Mouse (Mus musculus) mature B cell (primary cell): Measurements from ENCODE around the gene Thegl.
"Not testable (repeated sequence)": the region's sequence is repeated elsewhere in the genome, so short reads cannot be mapped to it uniquely, and the experiment has no call there.

ENCODE experiments used
- in situ Hi-C: fragments of 300-500 bp; cut with MboI; formaldehyde crosslinking; loops from 2 replicates; pipeline ENCODE4 v1.14.3; 2019

Gene Thegl

DNA sequence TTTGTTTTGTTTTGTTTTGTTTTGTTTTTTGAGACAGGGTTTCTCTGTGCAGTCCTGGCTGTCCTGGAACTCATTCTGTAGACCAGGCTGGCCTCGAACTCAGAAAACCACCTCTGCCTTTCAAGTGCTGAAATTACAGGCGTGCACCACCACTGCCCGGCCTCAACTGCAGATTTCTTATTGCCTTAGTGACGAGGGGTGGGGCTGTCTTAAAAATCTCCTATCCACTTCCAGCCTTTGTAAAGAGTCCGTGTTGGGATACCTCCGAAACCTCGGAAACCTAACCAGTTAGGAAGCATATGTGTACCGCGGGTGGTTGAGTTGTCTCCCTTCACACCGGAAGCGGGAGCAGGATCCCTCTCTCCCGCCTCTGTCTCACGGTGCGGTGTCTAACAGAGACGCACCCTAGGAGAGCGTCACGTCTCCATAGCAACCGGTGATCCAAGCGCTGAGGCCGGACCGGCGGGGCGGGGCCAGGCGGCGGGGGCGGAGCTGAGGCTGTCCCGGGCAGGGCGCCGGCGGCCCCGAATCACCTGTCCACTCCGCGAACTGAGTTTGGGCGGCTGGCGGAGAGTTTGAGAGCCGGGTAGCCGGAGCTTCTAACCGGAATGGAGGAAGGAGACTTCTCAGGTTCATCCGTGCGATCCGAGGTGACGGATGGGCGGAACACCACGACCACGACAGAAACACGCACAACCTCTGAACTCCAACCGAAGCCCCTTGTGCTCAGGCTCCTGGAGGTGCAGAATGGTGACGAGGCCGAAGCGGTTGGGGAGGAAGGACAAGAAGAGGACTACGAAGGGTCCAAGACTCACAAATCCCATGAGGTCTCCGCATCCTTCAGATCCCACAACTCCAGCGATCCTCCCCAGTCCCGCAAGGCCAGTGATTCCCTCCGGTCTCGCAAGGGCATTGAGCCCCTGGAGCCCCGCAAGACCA lies at the start of gene Thegl:
Gene Thegl (plus strand): TSS at position 480 of the 939 bp plus-strand sequence.
- in situ Hi-C loops = no loop called here

DNA sequence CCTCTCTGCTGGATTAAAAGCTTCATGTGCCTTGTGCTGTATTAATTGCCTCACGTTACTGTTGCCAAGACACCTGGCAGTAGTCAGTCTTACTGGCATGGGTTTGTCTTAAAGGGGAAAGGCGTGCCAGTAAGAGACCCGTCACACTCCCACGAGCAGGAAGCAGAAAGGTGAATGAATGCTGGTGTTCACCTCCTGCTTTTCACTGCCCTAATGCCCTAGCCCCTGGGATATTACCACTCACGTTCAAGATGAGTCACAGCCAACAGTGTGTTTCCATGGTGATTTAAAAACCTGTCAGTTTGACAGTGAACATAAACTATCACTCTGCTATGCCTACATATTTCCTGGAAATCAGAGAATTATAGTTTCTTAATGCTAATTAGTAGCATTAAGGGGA lies 46.6 kb upstream of the Thegl start:
- in situ Hi-C loops = loop anchor here (10.0 kb wide), 1 partner anchor 64 kb away; the partner anchor contains the start of gene Aasdh

DNA sequence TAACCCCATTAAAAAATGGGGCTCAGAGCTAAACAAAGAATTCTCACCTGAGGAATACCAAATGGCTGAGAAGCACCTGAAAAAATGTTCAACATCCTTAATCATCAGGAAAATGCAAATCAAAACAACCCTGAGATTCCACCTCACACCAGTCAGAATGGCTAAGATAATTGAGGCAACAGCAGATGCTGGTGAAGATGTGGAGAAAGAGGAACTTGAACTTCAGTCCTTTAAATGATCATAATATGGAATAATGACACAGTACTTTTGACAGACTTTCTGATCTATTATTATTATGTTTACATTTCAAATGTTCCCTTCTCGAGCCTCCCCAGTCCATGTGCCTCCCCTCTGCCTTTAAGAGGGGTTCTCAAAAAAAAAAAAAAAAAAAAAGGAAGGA lies 44.7 kb upstream of the Thegl start:
- in situ Hi-C loops = not testable (repeated sequence)

DNA sequence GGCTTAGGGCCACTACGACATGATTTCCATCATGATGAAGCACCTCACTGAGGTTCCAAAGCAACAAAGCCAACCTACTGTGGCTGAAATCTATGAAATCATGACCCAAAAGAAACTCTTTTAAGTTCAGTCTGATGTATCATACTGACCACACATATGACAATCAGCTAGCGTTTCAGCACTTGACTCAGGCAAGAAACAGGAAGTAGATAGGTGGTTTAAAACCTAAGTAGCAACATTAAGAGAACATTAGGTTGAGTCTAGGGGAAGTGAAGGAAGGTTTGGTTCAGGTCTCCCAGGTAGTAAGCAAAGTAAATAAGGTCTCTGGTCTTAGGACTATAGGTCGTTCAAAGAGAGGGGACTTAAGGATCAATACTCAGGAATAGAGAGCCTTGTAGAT lies 42.3 kb upstream of the Thegl start:
- in situ Hi-C loops = no loop called here

DNA sequence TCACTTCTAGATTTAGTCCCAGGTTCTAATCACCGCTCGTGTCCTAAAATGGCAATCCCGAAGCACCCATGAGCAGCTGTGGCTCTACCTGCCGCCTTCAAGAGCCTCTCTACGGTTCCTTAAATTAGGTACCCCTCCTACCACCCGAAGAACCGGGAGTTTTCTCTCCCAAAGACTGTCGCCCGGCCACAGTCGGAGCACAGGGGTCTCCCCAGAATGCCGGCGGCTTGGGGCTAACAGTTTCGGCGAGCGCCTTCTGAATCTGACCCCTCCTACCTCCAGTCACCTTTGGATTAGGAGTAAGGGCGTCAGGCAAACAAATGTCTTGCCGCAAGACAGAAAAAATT lies 41.6 kb upstream of the Thegl start:
- in situ Hi-C loops = no loop called here

DNA sequence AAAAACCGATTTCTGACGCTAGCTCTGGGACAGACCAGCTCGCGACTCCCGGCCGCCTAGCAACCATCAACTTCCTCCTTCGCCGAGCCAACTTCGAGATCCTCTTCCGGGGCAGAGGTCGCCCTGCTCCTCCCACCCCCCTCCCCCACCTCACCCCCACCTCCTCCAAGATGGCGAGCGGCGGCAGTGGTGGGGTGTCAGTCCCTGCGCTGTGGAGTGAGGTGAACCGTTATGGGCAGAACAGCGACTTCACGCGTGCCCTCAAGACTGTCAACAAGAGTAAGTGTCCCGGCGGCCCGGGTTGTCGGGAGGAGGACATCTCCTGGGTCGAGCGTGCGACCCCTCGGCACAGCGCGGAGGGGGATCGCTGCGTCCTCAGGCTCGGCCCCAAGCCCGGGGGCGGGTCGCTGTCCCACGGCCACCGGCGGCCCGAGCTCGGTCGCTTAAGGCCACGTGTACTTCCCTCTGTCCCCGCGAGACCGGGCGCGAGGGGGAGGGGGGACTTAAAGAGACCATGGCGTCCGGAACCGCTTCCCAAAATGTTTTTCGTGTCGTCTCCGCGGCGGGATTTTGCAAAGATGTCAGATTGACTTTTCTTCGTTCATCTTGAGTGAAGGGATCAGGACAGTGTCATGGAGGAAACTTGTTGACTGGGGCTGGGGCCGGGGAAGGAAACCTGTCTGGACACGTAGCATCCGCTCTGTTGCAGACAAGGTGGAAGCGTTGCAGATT lies 41.1 kb upstream of the Thegl start, which contains the start of gene Srp72:
Gene Srp72 (plus strand): TSS at position 130 of the 732 bp plus-strand sequence.
- in situ Hi-C loops = no loop called here

DNA sequence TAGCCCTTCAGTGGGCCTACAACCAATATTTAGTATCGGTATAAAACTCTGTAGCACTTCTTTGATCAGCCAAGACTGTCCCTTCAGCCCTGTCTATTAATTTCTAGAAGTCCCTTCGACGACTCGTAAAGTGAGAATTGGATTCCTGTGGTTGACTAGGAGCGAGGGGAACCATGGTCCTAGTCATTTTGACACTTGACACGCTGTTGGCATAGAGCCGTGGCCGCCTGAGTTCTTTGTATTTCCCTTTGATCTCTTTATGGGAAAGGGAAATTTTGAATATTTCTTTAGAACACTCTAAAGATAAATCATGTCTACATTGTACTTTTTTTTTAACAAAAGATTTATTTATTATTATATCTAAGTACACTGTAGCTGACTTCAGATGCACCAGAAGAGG lies 40.1 kb upstream of the Thegl start:
- in situ Hi-C loops = no loop called here

DNA sequence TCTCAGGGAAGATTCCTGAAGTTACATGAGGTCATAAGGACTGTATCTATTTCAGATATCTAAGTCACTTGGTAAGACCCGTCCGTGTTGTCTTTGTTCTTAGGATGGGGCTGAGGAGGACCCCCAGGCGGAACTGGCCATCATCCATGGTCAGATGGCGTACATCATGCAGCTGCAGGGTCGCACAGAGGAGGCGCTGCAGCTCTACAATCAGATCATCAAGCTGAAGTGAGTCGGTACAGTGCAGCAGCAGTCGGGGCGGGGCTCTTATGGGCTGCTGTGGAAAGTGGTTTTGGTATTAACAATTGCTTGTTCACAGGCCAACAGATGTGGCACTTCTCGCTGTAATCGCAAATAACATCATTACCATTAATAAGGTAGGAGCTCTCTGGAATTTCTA lies 31.8 kb upstream of the Thegl start:
- in situ Hi-C loops = no loop called here

DNA sequence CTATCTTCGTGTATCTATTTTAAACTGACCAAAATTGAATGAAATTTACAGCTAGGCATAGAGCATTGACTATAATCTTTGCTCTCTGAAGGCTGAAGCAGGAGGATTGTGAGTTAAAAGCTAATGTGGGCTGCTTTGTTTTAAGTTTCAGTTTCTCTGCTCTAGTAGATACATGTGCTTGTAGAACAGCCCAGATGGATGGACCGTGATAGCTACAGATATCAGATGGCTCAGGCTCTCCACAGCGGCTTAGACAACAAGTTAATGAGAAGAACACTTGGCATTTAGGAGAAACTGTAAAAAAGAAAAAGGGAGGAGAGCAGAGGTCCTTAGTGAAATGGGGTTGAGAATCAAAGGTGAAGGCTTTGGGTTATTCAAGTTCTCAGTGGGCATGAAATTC lies 25.0 kb upstream of the Thegl start:
- in situ Hi-C loops = no loop called here

DNA sequence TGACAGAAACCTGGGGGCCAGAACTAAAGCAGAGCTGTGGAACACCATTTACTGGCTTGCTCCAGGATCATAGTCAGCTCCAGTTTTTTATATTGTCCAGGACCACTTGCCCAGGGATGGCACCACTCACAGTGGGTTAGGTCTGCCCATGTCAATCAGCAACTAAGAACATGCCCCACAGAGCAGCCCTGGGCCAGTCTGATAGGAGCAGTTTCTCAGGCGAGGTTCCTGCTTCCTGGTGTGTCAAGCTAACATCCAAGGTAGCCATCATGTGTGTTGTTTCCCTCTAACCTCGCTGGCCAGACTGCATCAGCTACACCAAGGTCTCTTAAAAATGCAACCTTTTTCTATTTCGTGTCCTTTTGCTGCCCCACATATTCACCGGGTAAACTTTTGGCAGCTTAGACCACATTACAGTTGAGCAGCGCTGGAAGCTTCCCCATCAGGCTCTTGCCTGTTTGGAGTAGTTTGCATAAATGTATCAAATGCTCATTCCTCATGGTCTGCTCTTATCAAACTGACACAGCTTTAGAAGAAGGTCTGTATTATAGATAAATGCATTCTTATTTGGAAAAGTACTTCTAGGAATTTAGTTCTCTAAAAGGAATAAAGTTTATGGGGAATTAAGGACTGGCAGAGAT lies 22.5 kb upstream of the Thegl start:
- in situ Hi-C loops = no loop called here

DNA sequence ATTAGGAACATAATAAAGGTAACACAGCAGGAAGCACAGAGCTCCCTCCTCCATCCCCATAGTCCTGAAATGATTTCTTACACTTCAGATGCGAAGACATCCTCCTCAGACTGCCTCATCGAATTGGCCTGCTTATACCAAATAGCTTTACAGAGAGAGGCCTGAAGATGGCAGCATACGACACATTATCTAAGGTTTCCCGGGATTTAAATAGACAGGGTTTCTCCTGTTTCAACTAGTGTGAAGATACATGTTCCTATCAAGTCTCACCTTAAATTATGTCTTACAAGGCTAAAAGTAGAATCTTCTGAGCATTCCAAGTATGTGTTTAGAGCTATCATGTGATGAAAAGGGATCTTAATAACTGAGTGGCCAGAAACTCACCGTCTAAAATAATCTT lies 17.4 kb upstream of the Thegl start:
- in situ Hi-C loops = no loop called here

DNA sequence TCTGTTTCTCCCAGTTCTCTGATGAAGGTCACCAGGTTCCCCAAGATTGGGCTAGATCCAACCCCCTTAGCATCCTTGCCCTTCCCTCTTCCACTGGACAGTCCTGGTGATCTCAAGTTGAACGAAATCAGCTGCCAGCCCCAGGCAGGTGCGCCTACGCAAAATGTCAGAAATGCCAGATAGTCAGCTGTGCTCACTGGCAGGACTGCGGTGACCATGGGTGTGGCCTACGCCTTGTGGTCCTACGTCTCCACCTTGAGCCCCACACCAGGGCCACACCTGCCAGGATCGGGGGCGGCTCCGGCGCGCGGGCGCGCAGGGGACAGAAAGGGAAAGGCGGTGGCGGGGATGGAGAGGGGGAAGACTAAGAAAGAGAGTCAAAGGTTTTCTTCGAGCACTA lies 14.6 kb upstream of the Thegl start:
- in situ Hi-C loops = no loop called here

DNA sequence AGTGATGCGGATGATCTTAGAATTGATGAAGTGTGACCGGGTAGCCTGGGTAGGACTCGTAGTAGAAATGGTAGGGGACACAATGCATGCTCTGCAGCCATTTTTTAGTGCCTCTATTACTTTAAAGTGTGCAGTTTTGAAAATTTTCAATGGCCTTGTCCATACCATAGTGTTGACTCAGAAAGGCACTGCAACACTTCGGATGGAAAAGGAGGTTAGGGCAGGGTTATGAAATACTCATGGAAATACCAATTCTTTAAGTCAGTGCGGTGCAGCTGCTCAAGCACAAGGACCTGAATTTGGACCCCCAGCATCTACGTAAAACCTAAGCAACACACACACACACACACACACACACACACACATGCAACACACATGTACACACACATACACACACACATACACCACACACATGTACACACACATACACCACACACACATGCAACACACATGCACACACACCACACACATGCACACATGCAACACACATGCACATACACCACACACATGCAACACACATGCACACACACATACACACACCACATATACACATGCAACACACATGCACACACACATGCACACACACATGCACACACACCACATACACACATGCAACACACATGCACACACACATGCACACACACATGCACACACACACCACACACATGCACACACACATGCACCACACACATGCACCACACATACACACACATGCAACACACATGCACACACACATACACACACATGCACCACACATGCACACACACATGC lies 11.6 kb upstream of the Thegl start, which contains the start of gene Arl9:
Gene Arl9 (plus strand): TSS at position 5 of the 771 bp plus-strand sequence.
- in situ Hi-C loops = no loop called here

DNA sequence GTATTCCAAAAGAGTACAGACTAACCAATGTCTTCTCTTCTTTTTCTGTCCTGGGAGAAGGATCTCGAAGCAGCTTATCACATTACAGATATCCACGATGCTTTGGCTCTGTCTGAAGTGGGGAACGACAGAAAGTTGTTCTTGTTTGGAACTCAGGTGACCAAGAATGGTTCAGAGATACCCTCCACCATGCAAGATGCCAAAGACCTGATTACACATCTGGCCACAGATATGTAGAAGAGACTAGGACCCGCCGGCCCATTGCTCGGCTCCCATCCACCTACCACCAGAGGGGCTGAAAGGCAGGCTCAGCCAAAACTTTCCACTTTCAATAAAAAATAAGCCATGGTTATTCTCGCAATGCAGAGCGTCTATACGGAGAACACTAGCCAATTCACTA lies 5.5 kb upstream of the Thegl start:
- in situ Hi-C loops = no loop called here

DNA sequence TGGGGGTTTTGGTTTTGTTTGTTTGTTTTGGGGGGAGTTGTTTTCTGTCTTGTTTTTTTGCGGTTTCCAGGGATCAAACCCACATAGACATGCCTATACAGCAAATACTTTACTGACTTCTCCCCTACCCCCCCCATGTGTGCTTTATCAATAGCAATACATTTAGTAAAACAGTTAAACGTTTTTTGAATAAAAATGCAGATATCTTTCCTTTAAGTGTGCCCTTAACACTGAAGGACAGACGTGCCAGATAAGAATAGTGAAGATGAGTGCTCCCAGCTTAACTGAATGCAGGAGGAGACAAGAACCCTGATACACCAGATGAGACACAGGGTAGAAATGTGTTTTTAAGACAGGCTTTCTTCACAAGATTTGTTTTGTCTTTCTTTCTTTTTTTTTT lies 4.7 kb upstream of the Thegl start:
- in situ Hi-C loops = no loop called here

DNA sequence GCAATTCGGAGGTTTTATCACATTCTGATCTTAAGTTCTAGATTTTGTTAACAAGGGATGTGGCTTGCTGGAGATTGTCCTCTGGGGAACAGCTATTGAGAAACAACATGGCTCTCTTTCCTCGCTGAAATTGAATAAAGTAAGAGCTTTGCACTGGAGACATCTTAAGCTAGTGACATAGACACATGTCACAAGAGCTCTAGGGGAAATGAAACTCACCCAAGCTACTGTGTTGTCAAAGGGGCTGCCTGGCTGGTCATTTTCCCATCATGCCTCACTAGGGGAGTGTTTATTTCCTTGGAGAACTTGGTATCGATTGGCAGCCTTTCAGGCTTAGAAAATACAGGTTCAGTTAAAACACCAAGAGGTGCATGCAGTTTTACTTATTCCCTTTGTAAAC lies 2.7 kb upstream of the Thegl start:
- in situ Hi-C loops = no loop called here

DNA sequence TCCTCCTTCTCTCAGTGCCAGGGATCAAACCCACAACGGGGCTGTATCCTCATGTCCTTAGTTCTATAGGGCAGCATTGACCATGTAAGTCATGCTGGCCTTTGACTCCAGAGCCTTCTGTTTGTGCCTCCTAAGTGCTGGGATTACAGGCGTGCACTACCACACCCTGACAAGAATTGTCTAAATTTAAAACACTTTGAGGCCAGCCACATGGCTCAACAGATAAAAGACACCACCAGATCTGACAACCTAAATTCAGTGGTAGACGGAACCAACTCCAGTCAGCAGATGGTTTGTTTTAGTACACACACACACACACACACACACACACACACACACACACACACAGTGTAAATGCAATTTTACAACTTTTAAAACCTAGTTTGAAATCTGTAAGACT lies 12.2 kb downstream of the Thegl start:
- in situ Hi-C loops = no loop called here

DNA sequence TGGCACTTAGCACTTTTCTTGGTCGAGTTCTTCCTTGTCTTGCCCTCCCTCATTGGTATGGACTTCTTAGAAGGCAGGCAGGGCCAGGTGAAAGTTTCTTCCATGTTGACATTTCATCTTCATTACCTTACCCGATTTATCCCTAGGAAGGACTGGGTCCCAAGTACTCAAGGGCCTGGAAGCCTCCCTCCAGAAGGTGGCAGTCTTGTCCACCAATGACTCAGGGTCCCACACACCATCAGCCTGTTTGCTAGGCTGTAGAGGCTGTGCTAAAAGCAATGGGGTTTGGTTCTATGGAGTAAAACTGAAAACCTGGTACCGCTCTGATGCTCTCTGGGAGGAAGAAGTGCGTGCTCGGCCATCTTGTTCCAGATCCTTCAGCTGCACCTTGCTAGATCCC lies 13.9 kb downstream of the Thegl start:
- in situ Hi-C loops = no loop called here

DNA sequence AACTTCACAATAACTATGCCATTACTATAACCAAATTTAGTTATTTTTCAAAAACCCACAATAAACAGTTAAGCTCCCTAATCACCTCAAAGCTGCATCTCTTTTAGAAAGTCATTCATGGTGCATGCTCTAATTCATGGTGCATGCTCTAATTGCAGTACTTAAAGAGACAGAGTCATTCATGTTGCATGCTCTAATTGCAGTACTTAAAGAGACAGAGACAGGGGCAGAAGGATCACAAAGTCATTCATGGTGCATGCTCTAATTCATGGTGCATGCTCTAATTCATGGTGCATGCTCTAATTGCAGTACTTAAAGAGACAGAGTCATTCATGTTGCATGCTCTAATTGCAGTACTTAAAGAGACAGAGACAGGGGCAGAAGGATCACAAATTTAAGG lies 19.3 kb downstream of the Thegl start:
- in situ Hi-C loops = not testable (repeated sequence)

DNA sequence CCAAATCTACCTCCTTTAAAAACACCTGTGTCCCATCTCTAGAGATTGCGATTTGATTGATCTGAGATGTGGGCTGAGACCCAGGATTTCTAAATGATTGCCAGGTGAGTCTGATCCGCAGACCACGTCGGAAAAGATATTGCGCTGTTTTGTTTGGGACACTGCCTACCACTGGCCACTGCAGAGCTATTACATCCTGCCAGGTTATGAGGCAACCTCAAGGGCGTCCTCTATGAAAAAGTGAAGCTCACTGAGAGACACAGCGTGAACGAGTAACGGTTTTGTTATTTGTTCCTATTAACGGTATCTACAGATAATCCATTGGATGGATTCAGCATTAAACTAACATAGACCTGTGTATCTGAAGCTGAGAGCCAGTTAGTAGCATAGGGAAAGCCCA lies 22.6 kb downstream of the Thegl start:
- in situ Hi-C loops = no loop called here

DNA sequence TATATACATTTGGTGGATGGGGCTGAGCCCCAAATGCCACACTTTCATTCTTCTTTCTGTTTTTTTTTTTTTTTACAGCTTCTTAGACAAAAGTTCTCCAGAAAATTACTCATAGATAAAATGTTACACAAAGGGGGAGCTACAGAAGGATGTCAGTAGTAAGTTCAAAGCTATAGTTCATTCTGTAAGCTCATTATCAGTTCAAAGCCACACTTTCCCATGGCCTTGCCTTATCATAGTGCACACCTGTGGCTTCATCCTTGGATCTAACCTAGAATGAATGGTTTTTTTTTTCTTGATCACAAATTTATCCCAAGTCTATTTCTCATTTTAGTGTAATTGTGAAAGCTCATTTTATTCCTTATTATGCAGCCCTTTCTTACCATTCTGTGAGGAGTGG lies 23.6 kb downstream of the Thegl start:
- in situ Hi-C loops = no loop called here

DNA sequence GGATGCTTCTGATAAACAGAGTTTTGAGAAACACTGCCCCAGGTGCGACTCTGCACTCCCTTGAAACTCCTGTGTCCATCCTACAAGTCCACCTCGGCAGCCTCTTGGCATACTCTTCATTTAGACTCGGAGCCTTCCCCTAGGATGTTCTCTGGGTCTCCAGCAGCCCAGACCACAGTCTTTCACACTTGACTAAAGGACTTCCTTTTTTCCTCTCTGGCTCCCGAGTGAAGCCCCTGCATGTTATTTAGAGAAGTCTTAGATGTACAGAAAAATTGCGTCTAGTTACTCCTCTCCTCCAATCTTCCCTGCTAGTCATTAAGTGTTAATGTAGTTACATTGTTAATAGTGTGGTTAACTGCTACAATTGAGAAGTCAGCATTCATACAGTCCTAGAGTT lies 28.5 kb downstream of the Thegl start:
- in situ Hi-C loops = no loop called here
